ENCODE assay signal across 8 mouse cellular contexts in the genomic region with DNA sequence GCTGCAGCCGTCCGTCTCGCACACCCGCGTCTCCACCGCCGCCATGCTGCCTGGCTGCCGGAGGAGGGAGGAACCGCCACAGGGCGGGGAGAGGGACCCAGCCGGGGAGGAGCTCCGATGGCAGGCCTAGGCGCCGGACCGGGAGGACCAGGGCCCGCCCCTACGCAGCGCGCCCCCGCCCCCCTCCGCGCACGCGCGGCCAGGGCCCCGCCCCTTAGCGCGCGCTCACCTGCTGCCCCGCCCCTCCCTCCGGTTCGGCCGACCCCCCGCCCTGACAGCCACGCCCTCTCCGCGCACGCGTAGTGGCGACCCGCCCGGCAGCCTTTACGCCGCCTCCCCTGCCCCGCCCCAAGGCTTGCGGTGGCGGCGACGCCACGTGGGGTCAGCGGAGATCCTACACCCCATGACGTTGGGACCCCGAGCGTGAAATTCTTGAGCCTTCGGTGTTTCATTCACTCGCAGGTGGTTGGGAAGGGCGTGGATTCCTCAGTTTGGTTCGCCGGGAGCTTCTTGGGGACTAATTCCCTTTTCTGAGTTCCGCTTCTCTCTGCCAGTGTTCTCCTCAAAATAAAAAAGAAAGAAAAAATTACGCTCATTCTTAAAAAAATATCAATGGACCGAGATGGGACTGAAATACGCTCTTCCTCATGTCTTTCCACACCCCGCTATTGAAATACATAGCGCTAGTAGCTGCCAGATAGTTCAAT. TPM values are rescaled to one million over a fixed set of nuclear protein-coding genes. Genes with fewer than 3 reads are reported as not detected.
DNase-seq lines count a peak whose midpoint lies in the region; ATAC-seq and TF ChIP-seq lines count a peak whose summit lies in the region.

A gene (minus strand): TSS at position 189 of the 707 bp plus-strand sequence.

- peak within 1 kb of the TSS; percentile 93 for H3K4me3 ChIP-seq in ES-Bruce4 (ENCODE audit: low read depth, low read length)
- peak within 1 kb of the TSS; percentile 88 for H3K4me3 ChIP-seq in forebrain, embryonic 14.5 days (ENCODE audit: low read depth, low read length)
- H3K4me3 ChIP-seq in neural tube, embryonic 15.5 days (replicated peaks) = peak within 1 kb of the TSS; percentile 85

- intact Hi-C loops in heart, postnatal 14 days (cut with DNase I) = loop anchor here (2.0 kb wide), 1 partner anchor 37 kb away; a partner anchor contains a TSS

- H3K4me1 ChIP-seq in ES-Bruce4 (ENCODE audit: control insufficient read depth, insufficient read depth, low read length) = no peaks in the 10 kb centered on the region
- peaks cover 7% of the 10 kb centered on the region; the same call in 1 of the 2 replicates for H3K4me1 ChIP-seq in forebrain, embryonic 14.5 days (ENCODE audit: control insufficient read depth, insufficient read depth, low read length)
- H3K4me1 ChIP-seq in neural tube, embryonic 15.5 days = peaks cover 15% of the 10 kb centered on the region

- H3K27ac ChIP-seq in ES-Bruce4 (ENCODE audit: insufficient read depth, low read length) = no peak within 1 kb of the TSS
- peak within 1 kb of the TSS; percentile 66 for H3K27ac ChIP-seq in forebrain, embryonic 14.5 days (ENCODE audit: low read depth, low read length)
- peak within 1 kb of the TSS; percentile 84 for H3K27ac ChIP-seq in neural tube, embryonic 15.5 days (replicated peaks)

- no peaks in the 10 kb centered on the region for H3K27me3 ChIP-seq in ES-Bruce4 (ENCODE audit: control insufficient read depth, insufficient read depth, low read length, poor library complexity, severe bottlenecking)
- no peaks in the 10 kb centered on the region for H3K27me3 ChIP-seq in forebrain, embryonic 14.5 days (replicated peaks; ENCODE audit: control insufficient read depth, insufficient read depth, low read length)
- H3K27me3 ChIP-seq in neural tube, embryonic 15.5 days (replicated peaks) = no peaks in the 10 kb centered on the region

- no peak for TF ChIP-seq EP300 in ES-Bruce4 (IDR thresholded peaks at IDR 0.05; ENCODE audit: insufficient read depth, low read depth, low read length)

- TF ChIP-seq POLR2A in ES-Bruce4 (IDR thresholded peaks at IDR 0.05; ENCODE audit: insufficient read depth, low read length) = peak; percentile 30

- peak within 1 kb of the TSS; percentile 85 for H3K9ac ChIP-seq in ES-Bruce4 (ENCODE audit: low read depth, poor library complexity, severe bottlenecking)
- H3K9ac ChIP-seq in forebrain, embryonic 14.5 days (ENCODE audit: low read length) = peak within 1 kb of the TSS; percentile 87
- H3K9ac ChIP-seq in neural tube, embryonic 15.5 days (replicated peaks) = peak within 1 kb of the TSS; percentile 78

- peak; percentile 97 for ATAC-seq in cerebellum, adult (ENCODE audit: insufficient number of reproducible peaks, low FRiP score, low TSS enrichment)
- ATAC-seq in forebrain, embryonic 14.5 days = peak; percentile 99
- ATAC-seq in neural tube, embryonic 15.5 days (ENCODE audit: low FRiP score) = peak; percentile 98

- DNase-seq in forebrain, embryonic 14.5 days (ENCODE audit: low spot score) = peak; percentile 95
- DNase-seq in heart, postnatal 14 days = peak; percentile 99
- peak; percentile 94 for DNase-seq in layer of hippocampus, adult 11-12 months (ENCODE audit: low spot score)
- DNase-seq in lung, adult 18-20 months = peak; percentile 94 to 95
- DNase-seq in testis, postnatal 14 days (ENCODE audit: low spot score) = peak; percentile 96

- no peaks in the 10 kb centered on the region for H3K36me3 ChIP-seq in ES-Bruce4 (ENCODE audit: control insufficient read depth, insufficient read depth, low read length, poor library complexity, severe bottlenecking)
- H3K36me3 ChIP-seq in forebrain, embryonic 14.5 days (ENCODE audit: control insufficient read depth, insufficient read depth, low read length) = 0 out of 2 replicates have a peak, but pooled peaks cover 2% of the 10 kb centered on the region
- peaks cover 8% of the 10 kb centered on the region for H3K36me3 ChIP-seq in neural tube, embryonic 15.5 days

- no peak for TF ChIP-seq CTCF in ES-Bruce4 (IDR thresholded peaks at IDR 0.05; ENCODE audit: low read depth, low read length)

- WGBS in forebrain, embryonic 14.5 days = under 1% methylated on average over 45 of the region's 65 CpGs
- WGBS in neural tube, embryonic 15.5 days = under 1% methylated on average over 64 of the region's 65 CpGs

- peak within 1 kb of the TSS; percentile 75 for H3K4me2 ChIP-seq in forebrain, embryonic 14.5 days (ENCODE audit: low read length)
- H3K4me2 ChIP-seq in neural tube, embryonic 15.5 days = peak within 1 kb of the TSS; percentile 67

- H3K9me3 ChIP-seq in ES-Bruce4 (replicated peaks; ENCODE audit: control insufficient read depth, insufficient read depth, low read length, poor library complexity, severe bottlenecking) = no peaks in the 10 kb centered on the region
- H3K9me3 ChIP-seq in forebrain, embryonic 14.5 days (replicated peaks; ENCODE audit: control insufficient read depth, low read length) = no peaks in the 10 kb centered on the region
- no peaks in the 10 kb centered on the region for H3K9me3 ChIP-seq in neural tube, embryonic 15.5 days (replicated peaks)

RNA-seq across cellular contexts. Expression of the gene that starts here (rescaled TPM):
- 105 TPM in 2 replicates for polyA plus RNA-seq in ES-Bruce4 (2011; ENCODE audit: insufficient read depth, insufficient read length, low read depth, missing spikeins)
- 48.9 and 51.8 TPM in 2 replicates for polyA plus RNA-seq in forebrain, embryonic 14.5 days (2014; fragmentation: Nextera tagmentation; extraction: Ambion mirVana)
- 10 to 100 TPM; 39.6 to 42.6 TPM for total RNA-seq in heart, postnatal 14 days (2021)
- 47.0 and 47.5 TPM in 2 replicates for polyA plus RNA-seq in neural tube, embryonic 15.5 days (2015; fragmentation: Nextera tagmentation; extraction: Ambion mirVana)
